Mouse (Mus musculus) lung, embryonic 16.5 days (tissue): ENCODE data around the gene Srgap1. TPM values are rescaled to one million over a fixed set of nuclear protein-coding genes. Genes with fewer than 3 reads are reported as not detected.

Experiments
- ATAC-seq: fragments of 200-750 bp; cut with Nextera tagmentation; 2 replicates; pipeline ENCODE4 v1.8.0; 2017; ENCODE audit warnings: low read depth, mild to moderate bottlenecking, moderate library complexity
- H3K27ac ChIP-seq: fragments of 300-500 bp; sonication (generic); 2 replicates; pipeline ENCODE4 v1.5.1; 2014; ENCODE audit warnings: mild to moderate bottlenecking, control low read depth, low read length
- H3K27me3 ChIP-seq: fragments of 300-500 bp; sonication (generic); 2 replicates; pipeline ENCODE4 v1.6.1; 2014; ENCODE audit warnings: low read depth, low read length, mixed read lengths; ENCODE audit not compliant: control insufficient read depth, insufficient read depth
- H3K36me3 ChIP-seq: fragments of 300-500 bp; sonication (generic); 2 replicates; pipeline ENCODE4 v1.6.1; 2014; ENCODE audit warnings: low read length; ENCODE audit not compliant: control insufficient read depth, insufficient read depth
- H3K4me1 ChIP-seq: fragments of 300-500 bp; sonication (generic); replicated peaks from 2 replicates; pipeline ENCODE4 v1.6.1; 2014; ENCODE audit warnings: low read length, mixed read lengths; ENCODE audit not compliant: control insufficient read depth, insufficient read depth
- H3K4me2 ChIP-seq: fragments of 300-500 bp; sonication (generic); 2 replicates; pipeline ENCODE4 v1.6.1; 2014; ENCODE audit warnings: low read depth, low read length, control low read depth
- H3K4me3 ChIP-seq: fragments of 300-500 bp; sonication (generic); 2 replicates; pipeline ENCODE4 v1.5.1; 2014; ENCODE audit warnings: mild to moderate bottlenecking, low read length, control low read depth
- H3K9ac ChIP-seq: fragments of 300-500 bp; sonication (generic); 2 replicates; pipeline ENCODE4 v1.6.1; 2014; ENCODE audit warnings: low read length, control low read depth
- H3K9me3 ChIP-seq: fragments of 300-500 bp; sonication (generic); 2 replicates; pipeline ENCODE4 v1.6.1; 2016; ENCODE audit warnings: low read length; ENCODE audit not compliant: control insufficient read depth
- WGBS: fragments of 180-500 bp; shearing (Covaris S2); extraction: QIAGEN DNeasy Blood & Tissue Kit; methylation state at CpG from one replicate; pipeline ENCODE4 v1.1.7; 2014; 5-methylcytosine and 5-hydroxymethylcytosine counted together
- polyA plus RNA-seq: library from polyadenylated mRNA; unstranded; fragments of >200 nt; fragmentation: Nextera tagmentation; extraction: Ambion mirVana; gene quantifications from 2 replicates; pipeline ENCODE4 v1.2.1, GENCODE M21; 2015

The Srgap1 gene
- polyA plus RNA-seq, 1 experiment from 2014 or later: 8.0 TPM

GRCm38 (mm10) chr10:121962053-121962452 is 85.1 kb downstream of the Srgap1 start:
- H3K27me3 ChIP-seq: no peaks in the 10 kb centered on the region
- H3K36me3 ChIP-seq: no peaks in the 10 kb centered on the region
- no peak overlapping the region for H3K9ac ChIP-seq
- no peak overlapping the region for H3K4me2 ChIP-seq
- no peaks in the 10 kb centered on the region for H3K9me3 ChIP-seq
- no peak overlapping the region for H3K27ac ChIP-seq
- no peak overlapping the region for H3K4me3 ChIP-seq
- no peak for ATAC-seq
- WGBS: 29% methylated on average over 4 of the region's 4 CpGs
- H3K4me1 ChIP-seq: peaks cover 6% of the 10 kb centered on the region; the same call in 1 of the 2 replicates

- peak; percentile 42; the same call in 1 of the 2 replicates for ATAC-seq
- Histone ChIP-seq H3K9me3 (no peaks in the 10 kb centered on the region), H3K4me3 (no peak overlapping the region), H3K27ac (no peak overlapping the region), H3K36me3 (no peaks in the 10 kb centered on the region), H3K27me3 (no peaks in the 10 kb centered on the region), H3K4me1 (peaks cover 6% of the 10 kb centered on the region; the same call in 1 of the 2 replicates), H3K9ac (no peak overlapping the region), H3K4me2 (no peak overlapping the region)
- WGBS: 42% methylated on average over 11 of the region's 11 CpGs
These were observed 85.8 kb downstream of the Srgap1 start for GRCm38 (mm10) chr10:121961121-121961893.

- Histone ChIP-seq H3K27ac (no peak overlapping the region), H3K4me2 (no peak overlapping the region), H3K4me3 (no peak overlapping the region), H3K9me3 (no peaks in the 10 kb centered on the region), H3K9ac (no peak overlapping the region), H3K36me3 (no peaks in the 10 kb centered on the region), H3K4me1 (peaks cover 8% of the 10 kb centered on the region; the same call in 1 of the 2 replicates), H3K27me3 (no peaks in the 10 kb centered on the region)
- no peak for ATAC-seq
- 64% methylated on average over 8 of the region's 8 CpGs for WGBS
These were observed 88.4 kb downstream of the Srgap1 start for GRCm38 (mm10) chr10:121958741-121959140.

GRCm38 (mm10) chr10:121956505-121956904 is 90.6 kb downstream of the Srgap1 start:
- Histone ChIP-seq H3K4me1 (peaks cover 7% of the 10 kb centered on the region; the same call in 1 of the 2 replicates), H3K4me2 (no peak overlapping the region), H3K9me3 (no peaks in the 10 kb centered on the region), H3K36me3 (no peaks in the 10 kb centered on the region), H3K9ac (no peak overlapping the region), H3K4me3 (no peak overlapping the region), H3K27ac (no peak overlapping the region), H3K27me3 (no peaks in the 10 kb centered on the region)
- 70% methylated on average over 11 of the region's 11 CpGs for WGBS
- peak; percentile 40; the same call in 1 of the 2 replicates for ATAC-seq

- Histone ChIP-seq H3K27ac (no peak overlapping the region), H3K4me2 (no peak overlapping the region), H3K36me3 (no peaks in the 10 kb centered on the region), H3K9me3 (no peaks in the 10 kb centered on the region), H3K4me3 (no peak overlapping the region), H3K27me3 (no peaks in the 10 kb centered on the region), H3K9ac (no peak overlapping the region), H3K4me1 (0 out of 2 replicates have a peak, but pooled peaks cover 2% of the 10 kb centered on the region)
- no peak for ATAC-seq
- whole genome bisulfite sequencing: 74% methylated on average over 4 of the region's 4 CpGs
These were observed 91.4 kb downstream of the Srgap1 start for GRCm38 (mm10) chr10:121955730-121956129.

GRCm38 (mm10) chr10:121954877-121955276 is 92.2 kb downstream of the Srgap1 start:
- H3K4me2 ChIP-seq: no peak overlapping the region
- H3K9ac ChIP-seq: no peak overlapping the region
- H3K27me3 ChIP-seq: no peaks in the 10 kb centered on the region
- H3K36me3 ChIP-seq: no peaks in the 10 kb centered on the region
- no peaks in the 10 kb centered on the region for H3K9me3 ChIP-seq
- no peak overlapping the region for H3K4me3 ChIP-seq
- H3K4me1 ChIP-seq: 0 out of 2 replicates have a peak, but pooled peaks cover 2% of the 10 kb centered on the region
- 80% methylated on average over 6 of the region's 6 CpGs for WGBS
- no peak overlapping the region for H3K27ac ChIP-seq
- ATAC-seq: no peak

GRCm38 (mm10) chr10:121953041-121953440 is 94.1 kb downstream of the Srgap1 start:
- no peak overlapping the region for H3K9ac ChIP-seq
- H3K4me1 ChIP-seq: 0 out of 2 replicates have a peak, but pooled peaks cover 2% of the 10 kb centered on the region
- H3K36me3 ChIP-seq: no peaks in the 10 kb centered on the region
- WGBS: 84% methylated on average over 5 of the region's 5 CpGs
- H3K9me3 ChIP-seq: no peaks in the 10 kb centered on the region
- no peak for ATAC-seq
- no peak overlapping the region for H3K27ac ChIP-seq
- no peak overlapping the region for H3K4me3 ChIP-seq
- no peaks in the 10 kb centered on the region for H3K27me3 ChIP-seq
- no peak overlapping the region for H3K4me2 ChIP-seq

GRCm38 (mm10) chr10:121946173-121946572 is 100.9 kb downstream of the Srgap1 start:
- no peak overlapping the region for H3K27ac ChIP-seq
- no peak overlapping the region for H3K4me2 ChIP-seq
- ATAC-seq: peak; percentile 34; the same call in 1 of the 2 replicates
- no peaks in the 10 kb centered on the region for H3K27me3 ChIP-seq
- H3K9me3 ChIP-seq: no peaks in the 10 kb centered on the region
- H3K36me3 ChIP-seq: no peaks in the 10 kb centered on the region
- no peak overlapping the region for H3K4me3 ChIP-seq
- WGBS: 84% methylated on average over 8 of the region's 8 CpGs
- H3K4me1 ChIP-seq: no peaks in the 10 kb centered on the region
- H3K9ac ChIP-seq: no peak overlapping the region

- no peak for ATAC-seq
- no peaks in the 10 kb centered on the region for H3K27me3 ChIP-seq
- H3K9me3 ChIP-seq: no peaks in the 10 kb centered on the region
- H3K36me3 ChIP-seq: no peaks in the 10 kb centered on the region
- no peak overlapping the region for H3K4me2 ChIP-seq
- H3K4me1 ChIP-seq: peaks cover 6% of the 10 kb centered on the region; the same call in 1 of the 2 replicates
- H3K4me3 ChIP-seq: no peak overlapping the region
- no peak overlapping the region for H3K27ac ChIP-seq
- WGBS: 77% methylated on average over 14 of the region's 14 CpGs
- no peak overlapping the region for H3K9ac ChIP-seq
These were observed 115.2 kb downstream of the Srgap1 start for GRCm38 (mm10) chr10:121931909-121932308.
